Mouse (Mus musculus) neural tube, embryonic 11.5 days (tissue): ENCODE data around the gene Dpf1. TPM values are rescaled to one million over a fixed set of nuclear protein-coding genes. Genes with fewer than 3 reads are reported as not detected.
A peak's percentile ranks its signal among the peaks of the same experiment; 100 is the strongest.

Experiments used
- ATAC-seq: fragments of 200-750 bp; cut with Nextera tagmentation; 2 replicates; pipeline ENCODE4 v1.8.0; 2017; ENCODE audit warnings: moderate number of reproducible peaks, mild to moderate bottlenecking, moderate TSS enrichment, moderate library complexity; ENCODE audit not compliant: insufficient read depth, low FRiP score, low TSS enrichment
- DNase-seq: peaks from one replicate; pipeline ENCODE4 v3.0.0-alpha.2; 2015; ENCODE audit warnings: low spot score
- H3K27ac ChIP-seq: fragments of 300-500 bp; sonication (generic); 2 replicates; pipeline ENCODE4 v1.5.1; 2014; ENCODE audit warnings: low read depth, mild to moderate bottlenecking, low read length
- H3K27me3 ChIP-seq: fragments of 300-500 bp; sonication (generic); 2 replicates; pipeline ENCODE4 v1.6.1; 2014; ENCODE audit warnings: mild to moderate bottlenecking, low read length, mixed read lengths; ENCODE audit not compliant: control insufficient read depth, insufficient read depth
- H3K36me3 ChIP-seq: fragments of 300-500 bp; sonication (generic); 2 replicates; pipeline ENCODE4 v1.6.1; 2014; ENCODE audit warnings: mild to moderate bottlenecking, low read length, moderate library complexity, mixed read lengths; ENCODE audit not compliant: control insufficient read depth, insufficient read depth
- H3K4me1 ChIP-seq: fragments of 300-500 bp; sonication (generic); 2 replicates; pipeline ENCODE4 v1.6.1; 2014; ENCODE audit warnings: low read length, mixed read lengths; ENCODE audit not compliant: control insufficient read depth, insufficient read depth
- H3K4me2 ChIP-seq: fragments of 300-500 bp; sonication (generic); 2 replicates; pipeline ENCODE4 v1.6.1; 2014; ENCODE audit warnings: low read depth, mild to moderate bottlenecking, moderate library complexity
- H3K4me3 ChIP-seq: fragments of 300-500 bp; sonication (generic); 2 replicates; pipeline ENCODE4 v1.5.1; 2014; ENCODE audit warnings: low read depth, low read length
- H3K9ac ChIP-seq: fragments of 300-500 bp; sonication (generic); 2 replicates; pipeline ENCODE4 v1.6.1; 2014; ENCODE audit warnings: mild to moderate bottlenecking, low read length
- H3K9me3 ChIP-seq: fragments of 300-500 bp; sonication (generic); 2 replicates; pipeline ENCODE4 v1.6.1; 2016; ENCODE audit warnings: low read length; ENCODE audit not compliant: control insufficient read depth
- WGBS: fragments of 180-500 bp; shearing (Covaris S2); extraction: QIAGEN DNeasy Blood & Tissue Kit; methylation state at CpG from one replicate; pipeline ENCODE4 v1.1.7; 2014; 5-methylcytosine and 5-hydroxymethylcytosine counted together
- polyA plus RNA-seq: library from polyadenylated mRNA; unstranded; fragments of >200 nt; fragmentation: Nextera tagmentation; extraction: Ambion mirVana; gene quantifications from 2 replicates; pipeline ENCODE4 v1.2.1, GENCODE M21; 2014

The Dpf1 gene
- polyA plus RNA-seq, 1 experiment from 2014 or later: 65.2 TPM

GRCm38 (mm10) chr7:29313051-29313450, 9.3 kb downstream of the Dpf1 start:
- no peak for ATAC-seq
- Histone ChIP-seq H3K4me1 (peaks cover 44% of the 10 kb centered on the region), H3K27ac (no peak overlapping the region), H3K36me3 (no peaks in the 10 kb centered on the region), H3K9ac (no peak overlapping the region), H3K9me3 (no peaks in the 10 kb centered on the region), H3K4me2 (no peak overlapping the region), H3K4me3 (no peak overlapping the region), H3K27me3 (no peaks in the 10 kb centered on the region)
- 22% methylated on average over 9 of the region's 9 CpGs for WGBS
- no peak for DNase-seq

- no peaks in the 10 kb centered on the region for H3K27me3 ChIP-seq
- H3K27ac ChIP-seq: 0 out of 2 replicates have a peak overlapping the region, but pooled peaks have one; percentile 14
- H3K9me3 ChIP-seq: no peaks in the 10 kb centered on the region
- ATAC-seq (no peak), DNase-seq (no peak)
- H3K4me1 ChIP-seq: peaks cover 51% of the 10 kb centered on the region
- WGBS: 45% methylated on average over 9 of the region's 9 CpGs
- no peak overlapping the region for H3K4me3 ChIP-seq
- H3K36me3 ChIP-seq: no peaks in the 10 kb centered on the region
- no peak overlapping the region for H3K9ac ChIP-seq
- H3K4me2 ChIP-seq: no peak overlapping the region
Observed at GRCm38 (mm10) chr7:29313572-29314261, 10.0 kb downstream of the Dpf1 start.

- Histone ChIP-seq H3K9ac (no peak overlapping the region), H3K9me3 (no peaks in the 10 kb centered on the region), H3K27ac (0 out of 2 replicates have a peak overlapping the region, but pooled peaks have one; percentile 15), H3K4me1 (peaks cover 49% of the 10 kb centered on the region), H3K4me2 (no peak overlapping the region), H3K27me3 (no peaks in the 10 kb centered on the region), H3K36me3 (no peaks in the 10 kb centered on the region), H3K4me3 (no peak overlapping the region)
- ATAC-seq (peak; percentile 30; the same call in 1 of the 2 replicates), DNase-seq (peak; percentile 70)
- 65% methylated on average over 13 of the region's 13 CpGs for WGBS
Observed at GRCm38 (mm10) chr7:29314844-29315628, 11.3 kb downstream of the Dpf1 start.

- H3K27me3 ChIP-seq: no peaks in the 10 kb centered on the region
- peaks cover 52% of the 10 kb centered on the region for H3K4me1 ChIP-seq
- no peak overlapping the region for H3K4me3 ChIP-seq
- no peak overlapping the region for H3K4me2 ChIP-seq
- DNase-seq (no peak), ATAC-seq (no peak)
- no peak overlapping the region for H3K9ac ChIP-seq
- no peaks in the 10 kb centered on the region for H3K9me3 ChIP-seq
- no peaks in the 10 kb centered on the region for H3K36me3 ChIP-seq
- H3K27ac ChIP-seq: peak overlapping the region; percentile 2; the same call in 1 of the 2 replicates
- 66% methylated on average over 17 of the region's 17 CpGs for WGBS
Observed at GRCm38 (mm10) chr7:29316137-29316734, 12.5 kb downstream of the Dpf1 start.

- peak overlapping the region; percentile 87 for H3K27ac ChIP-seq
- WGBS: 3% methylated on average over 10 of the region's 10 CpGs
- H3K4me1 ChIP-seq: peaks cover 52% of the 10 kb centered on the region
- H3K4me3 ChIP-seq: no peak overlapping the region
- no peaks in the 10 kb centered on the region; the same call in 1 of the 2 replicates for H3K36me3 ChIP-seq
- H3K4me2 ChIP-seq: peak overlapping the region; percentile 38
- no peaks in the 10 kb centered on the region for H3K27me3 ChIP-seq
- ATAC-seq: peak; percentile 11; the same call in 1 of the 2 replicates
- DNase-seq: peak; percentile 71
- peak overlapping the region; percentile 47 for H3K9ac ChIP-seq
- H3K9me3 ChIP-seq: no peaks in the 10 kb centered on the region
Observed at GRCm38 (mm10) chr7:29316976-29317375, 13.2 kb downstream of the Dpf1 start.

GRCm38 (mm10) chr7:29317558-29317957, 13.8 kb downstream of the Dpf1 start:
- H3K4me2 ChIP-seq: peak overlapping the region; percentile 38
- H3K27ac ChIP-seq: peak overlapping the region; percentile 87
- H3K9me3 ChIP-seq: no peaks in the 10 kb centered on the region
- peak overlapping the region; percentile 47 for H3K9ac ChIP-seq
- 0% methylated on average over 2 of the region's 2 CpGs for WGBS
- no peaks in the 10 kb centered on the region for H3K27me3 ChIP-seq
- DNase-seq (peak; percentile 88), ATAC-seq (peak; percentile 73)
- H3K36me3 ChIP-seq: no peaks in the 10 kb centered on the region; the same call in 1 of the 2 replicates
- peaks cover 52% of the 10 kb centered on the region for H3K4me1 ChIP-seq
- H3K4me3 ChIP-seq: peak overlapping the region; percentile 13; the same call in 1 of the 2 replicates

- peak; percentile 57 for DNase-seq
- Histone ChIP-seq H3K36me3 (no peaks in the 10 kb centered on the region; the same call in 1 of the 2 replicates), H3K4me1 (peaks cover 52% of the 10 kb centered on the region), H3K9me3 (no peaks in the 10 kb centered on the region), H3K27ac (peak overlapping the region; percentile 87), H3K4me2 (peak overlapping the region; percentile 38), H3K4me3 (peak overlapping the region; percentile 8; the same call in 1 of the 2 replicates), H3K9ac (peak overlapping the region; percentile 38; the same call in 1 of the 2 replicates), H3K27me3 (no peaks in the 10 kb centered on the region)
- 0 out of 2 replicates have a peak, but pooled peaks have one; percentile 1 for ATAC-seq
- WGBS: 6% methylated on average over 18 of the region's 18 CpGs
Observed at GRCm38 (mm10) chr7:29318115-29318911, 14.6 kb downstream of the Dpf1 start.
